In the genomic region with DNA sequence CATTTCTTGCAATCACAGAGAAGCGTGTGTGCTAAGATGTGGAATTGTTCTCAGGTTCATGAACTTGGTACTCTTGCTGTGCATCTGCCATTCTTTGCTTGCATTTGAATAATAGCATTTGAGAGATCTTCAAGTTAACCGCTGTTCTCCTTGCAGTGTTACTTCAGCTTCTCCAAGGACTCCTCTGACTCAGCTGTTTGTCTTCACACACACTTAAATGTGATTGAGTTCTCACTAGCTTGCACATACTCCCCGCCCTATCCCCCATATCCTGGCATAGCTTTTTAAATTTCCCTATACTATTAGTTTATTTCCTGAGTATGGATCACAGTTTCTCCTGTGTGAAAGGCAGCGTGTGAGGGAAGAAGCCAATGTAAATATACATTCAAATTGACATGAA, we compare ENCODE assay signal across 20 mouse cellular contexts. TPM values are rescaled to one million over a fixed set of nuclear protein-coding genes. Genes with fewer than 3 reads are reported as not detected.
A peak's percentile ranks its signal among the peaks of the same experiment; 100 is the strongest.
DNase-seq lines count a peak whose midpoint lies in the region; ATAC-seq lines count a peak whose summit lies in the region.
"Had no signal": no experiment of that assay in that cellular context is flagged by ENCODE, and none has a peak within 500 bp of the region (broad histone marks: within the 10 kb centered on the region; RNA-seq: fewer than 3 reads in every experiment).

No protein-coding gene starts in this region.

- peak; percentile 70 for DNase-seq in midbrain, embryonic 11.5 days (ENCODE audit: low spot score, missing footprints)
- DNase-seq in liver, embryonic 13.5 days: peak; percentile 43
- DNase-seq in adrenal gland, adult 2 months: no peak
- no peak for DNase-seq in ovary, postnatal 14 days (ENCODE audit: low spot score)
- DNase-seq in forebrain, embryonic 14.5 days (ENCODE audit: low spot score): no peak
- DNase-seq: adrenal gland, postnatal 14 days; cerebellum, adult 2 months; heart, adult 11 months; kidney, adult 2 months; kidney, postnatal 14 days; layer of hippocampus, postnatal 36 days; lung, postnatal 14 days; thymus, postnatal 36 days had no signal

- H3K36me3 ChIP-seq in midbrain, embryonic 11.5 days (ENCODE audit: control insufficient read depth, insufficient read depth, low read length): no peaks in the 10 kb centered on the region
- no peaks in the 10 kb centered on the region for H3K36me3 ChIP-seq in midbrain, embryonic 16.5 days (ENCODE audit: control insufficient read depth, insufficient read depth, low read length)
- H3K36me3 ChIP-seq in liver, embryonic 13.5 days: no peaks in the 10 kb centered on the region
- no peaks in the 10 kb centered on the region for H3K36me3 ChIP-seq in forebrain, embryonic 14.5 days (ENCODE audit: control insufficient read depth, insufficient read depth, low read length)
- H3K36me3 ChIP-seq: limb, embryonic 15.5 days; midbrain, embryonic 10.5 days had no signal

- no peak overlapping the region for H3K4me2 ChIP-seq in midbrain, embryonic 11.5 days
- no peak overlapping the region for H3K4me2 ChIP-seq in midbrain, embryonic 16.5 days (ENCODE audit: low read length)
- H3K4me2 ChIP-seq in liver, embryonic 13.5 days: peak overlapping the region; percentile 72
- H3K4me2 ChIP-seq in forebrain, embryonic 14.5 days (ENCODE audit: low read length): no peak overlapping the region
- H3K4me2 ChIP-seq: limb, embryonic 15.5 days had no signal

- H3K27ac ChIP-seq in midbrain, embryonic 11.5 days (ENCODE audit: low read depth, low read length): no peak overlapping the region
- no peak overlapping the region for H3K27ac ChIP-seq in midbrain, embryonic 16.5 days (ENCODE audit: low read length)
- H3K27ac ChIP-seq in liver, embryonic 13.5 days: peak overlapping the region; percentile 98
- no peak overlapping the region for H3K27ac ChIP-seq in forebrain, embryonic 14.5 days (ENCODE audit: low read depth, low read length)
- H3K27ac ChIP-seq: layer of hippocampus, adult 2 months; limb, embryonic 15.5 days; midbrain, embryonic 10.5 days had no signal

- no peaks in the 10 kb centered on the region for H3K4me1 ChIP-seq in midbrain, embryonic 11.5 days (ENCODE audit: control insufficient read depth, insufficient read depth, low read length)
- no peaks in the 10 kb centered on the region for H3K4me1 ChIP-seq in midbrain, embryonic 16.5 days (ENCODE audit: control insufficient read depth, insufficient read depth, low read length)
- H3K4me1 ChIP-seq in liver, embryonic 13.5 days (replicated peaks): peaks cover 46% of the 10 kb centered on the region
- no peaks in the 10 kb centered on the region for H3K4me1 ChIP-seq in forebrain, embryonic 14.5 days (ENCODE audit: control insufficient read depth, insufficient read depth, low read length)
- H3K4me1 ChIP-seq: limb, embryonic 15.5 days; midbrain, embryonic 10.5 days had no signal

- H3K4me3 ChIP-seq in midbrain, embryonic 11.5 days (ENCODE audit: low read depth, low read length): no peak overlapping the region
- no peak overlapping the region for H3K4me3 ChIP-seq in midbrain, embryonic 16.5 days (ENCODE audit: low read depth, low read length)
- H3K4me3 ChIP-seq in liver, embryonic 13.5 days (replicated peaks): no peak overlapping the region
- H3K4me3 ChIP-seq in forebrain, embryonic 14.5 days (ENCODE audit: low read depth, low read length): no peak overlapping the region
- H3K4me3 ChIP-seq: layer of hippocampus, adult 2 months; limb, embryonic 15.5 days; midbrain, embryonic 10.5 days had no signal

- 76% methylated on average over 4 of the region's 4 CpGs for WGBS in midbrain, embryonic 11.5 days
- 75% methylated on average over 4 of the region's 4 CpGs for WGBS in midbrain, embryonic 16.5 days
- 38% methylated on average over 4 of the region's 4 CpGs for WGBS in liver, embryonic 13.5 days (ENCODE audit: insufficient replicate concordance)
- 81% methylated on average over 4 of the region's 4 CpGs for WGBS in forebrain, embryonic 14.5 days

- H3K9me3 ChIP-seq in midbrain, embryonic 11.5 days (ENCODE audit: control insufficient read depth, low read length): no peaks in the 10 kb centered on the region
- H3K9me3 ChIP-seq in midbrain, embryonic 16.5 days (replicated peaks; ENCODE audit: control insufficient read depth, low read length, poor library complexity, severe bottlenecking): no peaks in the 10 kb centered on the region
- H3K9me3 ChIP-seq in liver, embryonic 13.5 days (replicated peaks): no peaks in the 10 kb centered on the region
- H3K9me3 ChIP-seq in forebrain, embryonic 14.5 days (replicated peaks; ENCODE audit: control insufficient read depth, low read length): no peaks in the 10 kb centered on the region
- H3K9me3 ChIP-seq: limb, embryonic 15.5 days; midbrain, embryonic 10.5 days had no signal

- no peaks in the 10 kb centered on the region for H3K27me3 ChIP-seq in midbrain, embryonic 11.5 days (ENCODE audit: control insufficient read depth, insufficient read depth, low read length)
- H3K27me3 ChIP-seq in midbrain, embryonic 16.5 days (ENCODE audit: control insufficient read depth, insufficient read depth, low read depth, low read length): no peaks in the 10 kb centered on the region
- no peaks in the 10 kb centered on the region for H3K27me3 ChIP-seq in liver, embryonic 13.5 days
- H3K27me3 ChIP-seq in forebrain, embryonic 14.5 days (replicated peaks; ENCODE audit: control insufficient read depth, insufficient read depth, low read length): no peaks in the 10 kb centered on the region
- H3K27me3 ChIP-seq: limb, embryonic 15.5 days had no signal

- H3K9ac ChIP-seq in midbrain, embryonic 11.5 days (ENCODE audit: low read length): no peak overlapping the region
- H3K9ac ChIP-seq in midbrain, embryonic 16.5 days (ENCODE audit: low read depth, low read length): no peak overlapping the region
- peak overlapping the region; percentile 60 for H3K9ac ChIP-seq in liver, embryonic 13.5 days
- H3K9ac ChIP-seq in forebrain, embryonic 14.5 days (ENCODE audit: low read length): no peak overlapping the region
- H3K9ac ChIP-seq: limb, embryonic 15.5 days had no signal

- no peak for ATAC-seq in midbrain, embryonic 11.5 days (ENCODE audit: low FRiP score)
- no peak for ATAC-seq in midbrain, embryonic 16.5 days
- ATAC-seq in common myeloid progenitor, adult 5-6 weeks (replicated peaks; ENCODE audit: low read depth, poor library complexity, severe bottlenecking): peak; percentile 16
- ATAC-seq in liver, embryonic 13.5 days (ENCODE audit: low read depth): peak; percentile 73
- ATAC-seq in forebrain, embryonic 14.5 days: no peak
- ATAC-seq: activated CD4-positive, CD25-positive, alpha-beta regulatory T cell, adult 4 months; forebrain, embryonic 16.5 days had no signal

RNA-seq across cellular contexts. Expression of gene Mmrn1, which starts 10.1 kb away (rescaled TPM):
- 5.7 and 6.4 TPM in 2 replicates for polyA plus RNA-seq in midbrain, embryonic 11.5 days (2014; fragmentation: Nextera tagmentation; extraction: Ambion mirVana)
- 1.5 and 1.8 TPM in 2 replicates for polyA plus RNA-seq in midbrain, embryonic 16.5 days (2015; fragmentation: Nextera tagmentation; extraction: Ambion mirVana)
- total RNA-seq in common myeloid progenitor, adult 5-6 weeks (2017): 15.2 and 22.6 TPM in 2 replicates
- 6.1 and 8.3 TPM in 2 replicates for polyA plus RNA-seq in liver, embryonic 13.5 days (2015; fragmentation: Nextera tagmentation; extraction: Ambion mirVana)
- 1 to 10 TPM; 1.0 to 1.5 TPM for total RNA-seq in adrenal gland, adult 2 months (2021)
- polyA plus RNA-seq in adrenal gland, adult 2 months (2012; rRNA removed): 0.11 TPM in 1 of 2 replicates, not detected in the other
- 3.1 and 4.8 TPM in 2 replicates for polyA plus RNA-seq in forebrain, embryonic 14.5 days (2014; fragmentation: Nextera tagmentation; extraction: Ambion mirVana)
- total RNA-seq: layer of hippocampus, adult 2 months; layer of hippocampus, postnatal 36 days had no signal
- polyA plus RNA-seq: activated CD4-positive, CD25-positive, alpha-beta regulatory T cell, adult 4 months; cerebellum, adult 2 months had no signal

Comparison
In these comparisons a context has a peak if more than half of its experiments do, and no peak if none do; other contexts are left out.
1. ATAC-seq: peak in common myeloid progenitor, adult 5-6 weeks (single experiment) and liver, embryonic 13.5 days (single experiment); none in midbrain, embryonic 11.5 days (single experiment), midbrain, embryonic 16.5 days (single experiment) and forebrain, embryonic 14.5 days (single experiment).
2. DNase-seq: peak in midbrain, embryonic 11.5 days (single experiment) and liver, embryonic 13.5 days (single experiment); none in adrenal gland, adult 2 months (single experiment), ovary, postnatal 14 days (single experiment) and forebrain, embryonic 14.5 days (single experiment).